Mouse (Mus musculus) MEL-GATA-1-ER (cell line): Measurements from ENCODE around the gene Gmeb1.
A peak's percentile ranks its signal among the peaks of the same experiment; 100 is the strongest.
"Not testable (repeated sequence)": the region's sequence is repeated elsewhere in the genome, so short reads cannot be mapped to it uniquely, and the experiment has no call there.

Source experiments
- DNase-seq: peaks from one replicate; pipeline ENCODE4 v3.0.0-alpha.2; 2012; ENCODE audit warnings: low read depth; ENCODE audit errors: extremely low read depth

Gmeb1 gene

DNA sequence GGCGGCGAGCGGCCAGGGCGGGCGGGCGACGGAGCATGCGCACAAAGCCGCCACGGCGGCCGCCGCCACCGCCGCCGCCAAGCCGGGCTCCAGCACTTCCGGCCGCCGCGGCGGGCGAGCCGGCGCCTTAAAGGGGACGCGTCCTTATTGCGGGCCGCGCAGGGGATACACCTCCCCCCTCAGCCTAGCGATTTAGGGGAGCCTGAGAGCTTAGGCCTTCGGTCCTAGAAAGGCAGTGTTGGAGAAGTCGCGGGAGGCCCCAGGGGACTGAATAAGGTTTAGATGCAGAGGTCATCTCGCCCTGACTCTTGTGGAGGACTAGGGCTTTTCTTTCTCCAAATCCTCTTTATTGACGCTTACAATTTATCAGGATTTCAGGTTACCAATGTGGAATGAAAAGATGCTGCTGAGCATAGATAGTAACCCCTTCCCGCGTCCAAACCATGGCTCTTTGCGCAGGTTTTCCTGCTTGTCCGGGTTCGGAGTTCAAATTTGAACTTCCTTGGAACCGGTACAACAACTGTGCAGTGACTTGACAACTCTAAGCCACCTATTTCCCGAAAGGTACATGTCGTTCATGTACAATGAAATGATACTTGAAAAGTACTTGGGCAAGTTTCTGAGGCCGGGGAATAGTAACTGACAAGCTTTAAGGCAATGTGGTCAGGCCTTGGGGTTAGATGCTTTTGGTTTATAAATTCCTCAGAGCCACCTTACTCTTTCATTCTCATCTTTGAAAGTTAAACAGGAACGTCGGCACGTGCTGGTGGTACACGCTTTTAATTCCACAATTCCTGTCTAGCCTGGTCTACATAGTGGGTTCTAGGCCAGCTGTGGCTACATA, at the start of gene Gmeb1:
TSS of gene Gmeb1 (minus strand) at position 89 of the 844 bp plus-strand sequence.
- DNase-seq: peak; percentile 51

DNA sequence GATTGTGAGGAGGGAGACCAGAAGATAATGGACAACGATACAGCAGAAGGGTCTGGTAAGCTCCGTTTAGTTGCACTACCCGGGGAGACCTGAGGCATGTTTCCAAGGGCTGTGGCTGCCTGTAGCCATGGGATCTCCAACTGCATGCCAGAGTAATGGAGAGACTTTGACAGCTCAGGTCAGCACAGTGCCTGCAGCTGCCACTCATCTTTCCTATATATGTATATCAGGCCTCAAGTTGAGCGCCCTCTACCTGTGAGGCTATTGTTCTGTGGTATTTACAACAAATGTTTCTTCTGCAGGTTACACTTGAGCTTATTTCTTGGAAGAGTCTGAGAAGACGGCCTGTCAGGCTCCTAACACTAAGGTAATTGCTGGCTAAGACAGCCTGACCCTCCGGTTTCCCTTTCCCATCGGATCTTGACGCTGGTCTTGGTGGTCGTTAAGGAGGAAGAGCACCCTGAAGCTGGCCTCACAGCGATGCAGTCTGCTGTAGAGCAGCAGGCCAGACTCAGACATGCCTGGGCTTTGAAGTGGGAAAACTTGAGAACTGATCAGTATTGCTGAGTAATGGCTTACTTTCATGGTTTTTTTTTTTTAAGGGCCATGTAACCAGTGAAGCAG, 48.6 kb upstream of the Gmeb1 start:
- DNase-seq: peak; percentile 66

DNA sequence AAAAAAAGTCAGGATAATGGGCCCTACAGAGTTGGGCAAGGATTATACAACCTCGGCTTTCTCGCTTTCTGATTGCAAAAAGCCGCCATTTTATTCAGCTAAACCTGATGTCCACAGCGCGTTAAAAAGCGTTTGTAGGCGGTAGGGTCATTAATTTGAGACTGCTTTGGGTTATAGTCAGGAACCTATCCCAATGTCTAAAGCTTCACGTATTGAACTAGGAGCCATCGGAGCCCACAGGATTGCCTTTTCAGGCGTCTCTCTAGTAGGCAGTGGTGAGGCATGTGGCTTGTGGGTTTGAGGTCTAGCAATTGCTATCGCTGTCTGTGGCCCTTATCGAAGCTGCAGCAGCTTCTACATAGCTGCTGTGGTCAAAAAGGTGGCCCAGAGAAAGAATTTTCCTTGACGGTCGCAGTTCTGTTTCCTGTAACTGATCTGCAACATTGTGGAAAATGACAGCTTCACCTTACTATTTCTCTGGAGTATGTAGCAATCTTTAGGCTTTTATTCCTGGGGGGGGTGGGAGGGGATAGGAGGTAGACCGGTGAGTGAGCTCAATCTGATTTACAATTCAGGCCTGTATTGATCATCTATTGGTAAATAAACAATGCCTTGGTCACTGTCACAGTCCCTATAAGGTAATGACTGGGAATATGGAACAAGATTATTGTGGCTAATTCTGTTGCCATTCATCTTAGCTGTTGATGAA, 47.9 kb upstream of the Gmeb1 start:
- peak; percentile 61 for DNase-seq

DNA sequence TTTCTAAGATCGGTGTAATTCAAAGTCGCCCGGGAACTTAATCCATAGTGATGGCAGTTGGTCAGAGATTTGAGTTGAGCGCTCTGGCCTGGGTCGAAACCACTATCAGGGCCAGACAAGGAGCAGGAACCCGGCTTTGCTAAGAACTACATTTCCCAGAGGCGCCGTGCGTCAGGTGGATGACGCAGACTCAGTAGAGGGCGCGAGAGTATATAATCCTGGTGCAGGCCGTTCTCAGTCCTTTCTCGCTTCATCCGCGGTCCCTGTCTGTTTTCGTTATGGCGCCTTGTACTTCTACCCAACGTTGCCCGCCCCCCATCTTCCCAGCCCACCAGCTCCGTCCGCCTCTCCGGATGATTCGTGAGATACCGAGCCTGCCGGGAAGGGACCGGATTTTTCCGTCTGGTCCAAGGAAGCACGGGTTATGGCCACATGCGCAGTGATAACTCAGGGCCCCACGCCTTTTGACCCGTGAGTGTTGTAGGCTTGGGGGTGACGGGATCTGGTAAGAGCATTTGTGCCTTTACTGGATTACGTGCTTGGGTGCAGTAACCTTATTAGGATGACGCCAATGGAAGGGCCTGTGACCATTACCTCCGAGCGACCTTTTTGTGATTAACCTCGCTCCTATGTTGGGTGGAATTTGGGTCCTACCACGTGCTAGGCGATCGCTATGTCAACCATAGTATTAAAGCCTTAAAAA, 47.2 kb upstream of the Gmeb1 start:
- peak; percentile 88 for DNase-seq

DNA sequence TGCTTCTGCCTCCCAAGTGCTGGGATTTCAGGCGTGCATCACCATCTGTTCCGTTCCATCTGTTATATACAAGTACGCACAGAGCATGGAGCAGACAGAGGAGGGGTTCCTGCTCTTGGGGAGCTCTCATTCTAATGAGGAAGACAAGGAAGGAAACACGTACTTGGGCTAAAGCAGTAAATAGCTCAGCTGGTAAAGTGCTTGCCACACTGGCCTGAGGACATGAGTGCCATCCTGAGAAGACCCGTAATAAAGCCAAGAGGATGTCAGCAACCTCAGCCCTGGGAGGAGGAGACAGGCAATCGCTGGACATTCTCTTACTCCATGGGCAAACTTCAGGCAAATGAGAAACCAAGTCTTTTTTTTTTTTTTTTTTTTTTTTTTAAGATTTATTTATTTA, 44.6 kb upstream of the Gmeb1 start:
- no peak for DNase-seq

DNA sequence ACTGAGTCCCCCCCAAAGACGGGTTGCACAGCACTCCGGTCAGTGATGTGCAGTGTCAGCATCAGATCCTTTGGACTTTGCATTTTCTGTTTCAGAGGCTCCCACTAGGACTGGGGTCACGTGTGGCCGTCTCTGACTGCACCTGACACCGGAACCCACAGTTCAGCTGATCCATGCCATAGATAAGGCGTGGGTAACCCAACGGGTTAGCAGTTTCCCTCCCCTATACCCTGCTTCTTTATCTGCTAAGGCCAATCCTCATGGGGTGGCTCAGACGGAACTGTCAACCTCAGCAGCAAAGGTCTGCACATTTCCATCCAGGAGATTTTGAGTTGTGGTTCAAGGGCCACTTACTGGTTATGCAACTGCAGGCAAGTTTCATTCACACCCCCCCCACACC, 43.9 kb upstream of the Gmeb1 start:
- DNase-seq: no peak

DNA sequence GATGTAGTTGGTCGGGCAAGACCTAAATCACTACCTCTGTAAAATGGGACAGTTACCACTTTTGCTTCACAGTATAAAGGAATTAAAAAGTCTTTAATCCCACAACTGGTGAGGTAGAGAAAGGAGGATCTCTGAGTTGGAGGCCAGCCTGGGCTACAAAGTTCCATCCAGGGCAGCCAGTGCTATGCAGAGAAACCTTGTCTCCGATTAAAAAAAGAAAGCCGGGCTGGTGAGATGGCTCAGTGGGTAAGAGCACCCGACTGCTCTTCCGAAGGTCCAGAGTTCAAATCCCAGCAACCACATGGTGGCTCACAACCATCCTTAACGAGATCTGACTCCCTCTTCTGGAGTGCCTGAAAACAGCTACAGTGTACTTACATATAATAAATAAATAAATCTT, 42.1 kb upstream of the Gmeb1 start:
- DNase-seq: not testable (repeated sequence)

- no peak for DNase-seq
Measured at GRCm38 (mm10) chr4:132302939-132303479, 41.6 kb upstream of the Gmeb1 start, which contains the start of gene Rab42. TSS of gene Rab42 (minus strand) at chr4:132303385.

- no peak for DNase-seq
Measured at GRCm38 (mm10) chr4:132301965-132302938, 40.9 kb upstream of the Gmeb1 start.

DNA sequence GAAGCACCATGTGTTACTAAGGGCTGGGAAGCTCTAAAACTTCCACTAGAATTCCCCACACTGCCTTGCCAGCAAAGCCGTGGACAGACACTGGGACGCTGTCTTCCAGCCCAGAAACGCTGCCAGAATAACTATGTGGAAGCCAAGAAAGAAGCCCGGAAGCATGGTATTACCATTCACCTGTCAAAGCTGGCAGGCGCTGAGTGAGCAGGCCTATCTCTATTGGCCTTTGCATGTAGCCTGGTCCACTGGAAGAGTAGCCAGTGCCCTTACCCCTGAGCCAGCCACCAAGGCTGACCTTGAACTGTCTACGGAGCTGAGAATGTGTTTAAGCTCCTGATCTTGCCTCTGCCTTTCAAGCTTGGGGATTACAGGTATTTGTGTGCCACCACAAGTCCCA, 40.1 kb upstream of the Gmeb1 start:
- DNase-seq: no peak

- DNase-seq: no peak
Measured at GRCm38 (mm10) chr4:132299849-132300248, 38.4 kb upstream of the Gmeb1 start.

DNA sequence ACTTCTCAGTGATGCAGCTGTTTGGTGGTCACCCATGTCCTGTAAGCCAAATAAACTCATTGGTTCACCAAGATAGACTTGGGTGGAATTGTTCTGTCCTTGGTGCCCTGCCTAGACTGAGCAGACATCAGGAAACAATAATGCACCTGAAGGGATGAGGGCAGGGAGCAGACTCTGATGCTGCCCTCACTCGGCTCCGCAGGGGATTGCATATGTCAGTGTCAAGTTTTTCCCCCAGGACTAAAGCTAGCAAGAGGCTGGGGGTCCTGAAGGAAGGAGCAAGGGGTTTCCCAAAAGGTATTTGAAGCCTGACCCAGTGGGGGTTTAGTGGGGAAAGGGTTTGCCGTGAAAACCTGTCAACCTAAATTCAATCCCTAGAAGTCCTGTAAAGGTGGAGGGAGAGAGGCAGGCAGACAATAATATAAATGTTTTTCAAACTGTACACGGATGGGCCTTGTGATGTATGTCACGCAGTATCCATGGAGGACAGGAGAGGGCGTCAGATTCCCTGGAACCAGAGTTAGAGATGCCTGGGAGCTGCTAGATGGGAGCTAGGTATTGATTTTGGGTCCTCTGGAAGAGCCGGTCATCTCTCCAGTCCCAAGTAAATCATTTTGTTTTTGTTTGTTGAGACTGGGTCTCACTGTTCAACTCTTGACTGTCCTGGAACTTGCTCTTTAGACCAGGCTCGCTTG, 34.4 kb upstream of the Gmeb1 start:
- no peak for DNase-seq

GRCm38 (mm10) chr4:132293682-132294240, 32.4 kb upstream of the Gmeb1 start:
- DNase-seq: no peak

- no peak for DNase-seq
Measured at GRCm38 (mm10) chr4:132292988-132293387, 31.6 kb upstream of the Gmeb1 start.

GRCm38 (mm10) chr4:132291624-132292335, 30.4 kb upstream of the Gmeb1 start:
- no peak for DNase-seq

- no peak for DNase-seq
Measured at GRCm38 (mm10) chr4:132291056-132291455, 29.7 kb upstream of the Gmeb1 start.

DNA sequence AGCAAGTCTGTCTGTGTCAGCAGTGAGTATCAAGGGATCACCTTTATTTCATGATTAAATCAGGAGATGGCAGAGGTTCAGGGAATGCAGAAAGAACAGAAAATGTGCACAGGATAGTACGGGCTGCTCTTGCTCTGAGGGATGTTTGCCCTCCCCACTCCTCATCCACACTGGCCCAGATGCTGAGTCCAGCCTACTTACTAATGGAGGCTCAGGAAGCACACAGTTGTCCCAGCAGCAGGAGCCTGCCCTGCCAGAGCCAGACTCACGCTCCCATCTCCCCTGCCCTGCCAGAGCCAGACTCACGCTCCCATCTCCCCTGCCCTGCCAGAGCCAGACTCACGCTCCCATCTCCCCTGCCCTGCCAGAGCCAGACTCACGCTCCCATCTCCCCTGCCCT, 27.4 kb upstream of the Gmeb1 start:
- DNase-seq: not testable (repeated sequence)

- no peak for DNase-seq
Measured at GRCm38 (mm10) chr4:132275949-132276348, 14.5 kb upstream of the Gmeb1 start.
